ENCODE assay signal across 29 mouse cellular contexts in genomic region chr2:135686692-135687091, GRCm38 (mm10). TPM values are rescaled to one million over a fixed set of nuclear protein-coding genes. Genes with fewer than 3 reads are reported as not detected.
DNase-seq lines count a peak whose midpoint lies in the region; ATAC-seq and TF ChIP-seq lines count a peak whose summit lies in the region.
"Had no signal": no experiment of that assay in that cellular context is flagged by ENCODE, and none has a peak within 500 bp of the region (broad histone marks: within the 10 kb centered on the region; RNA-seq: fewer than 3 reads in every experiment).

No protein-coding gene starts in this region.

- TF ChIP-seq CTCF in kidney, adult 2 months (conservative IDR thresholded peaks at IDR 0.05; ENCODE audit: insufficient read depth, insufficient read length, low read depth, low read length): no peak
- no peak for TF ChIP-seq CTCF in stomach, postnatal 0 days (IDR thresholded peaks at IDR 0.05; ENCODE audit: low read depth)

- ATAC-seq in stomach, embryonic 14.5 days (ENCODE audit: insufficient number of reproducible peaks, insufficient read depth, low FRiP score, low read depth): no peak
- no peak for ATAC-seq in stomach, postnatal 0 days (ENCODE audit: low FRiP score, low TSS enrichment)
- no peak for ATAC-seq in midbrain, embryonic 14.5 days (ENCODE audit: low FRiP score, low TSS enrichment)
- ATAC-seq: forebrain, postnatal 0 days; inflammation-experienced regulatory T-cells, adult 6 months had no signal

- H3K4me2 ChIP-seq in stomach, embryonic 14.5 days (replicated peaks; ENCODE audit: low read depth, low read length): no peak overlapping the region
- no peak overlapping the region for H3K4me2 ChIP-seq in stomach, postnatal 0 days (replicated peaks; ENCODE audit: low read depth)
- H3K4me2 ChIP-seq in midbrain, embryonic 14.5 days (ENCODE audit: low read length): no peak overlapping the region
- H3K4me2 ChIP-seq: embryonic facial prominence, embryonic 15.5 days; forebrain, embryonic 12.5 days; heart, embryonic 13.5 days; hindbrain, embryonic 15.5 days; lung, embryonic 15.5 days; midbrain, embryonic 12.5 days had no signal

- TF ChIP-seq EP300 in stomach, postnatal 0 days (optimal IDR thresholded peaks at IDR 0.05): no peak

- no peak for TF ChIP-seq POLR2A in kidney, adult 2 months (IDR thresholded peaks at IDR 0.05; ENCODE audit: low read depth, low read length)

- no peak overlapping the region for H3K4me3 ChIP-seq in kidney, adult 2 months (ENCODE audit: insufficient read depth, low read depth, low read length)
- H3K4me3 ChIP-seq in stomach, embryonic 14.5 days (ENCODE audit: low read depth, low read length): no peak overlapping the region
- no peak overlapping the region for H3K4me3 ChIP-seq in stomach, postnatal 0 days (ENCODE audit: low read depth, low read length)
- H3K4me3 ChIP-seq in midbrain, embryonic 14.5 days (replicated peaks; ENCODE audit: low read depth, low read length): no peak overlapping the region
- H3K4me3 ChIP-seq: embryonic facial prominence, embryonic 10.5 days; embryonic facial prominence, embryonic 15.5 days; forebrain, embryonic 12.5 days; heart, embryonic 13.5 days; hindbrain, embryonic 10.5 days; hindbrain, embryonic 15.5 days; lung, embryonic 15.5 days; megakaryocyte, embryonic 14.5 days; midbrain, embryonic 12.5 days had no signal

- H3K36me3 ChIP-seq in kidney, adult 2 months (ENCODE audit: control insufficient read depth, insufficient read depth, low read length): no peaks in the 10 kb centered on the region
- H3K36me3 ChIP-seq in stomach, embryonic 14.5 days (ENCODE audit: control insufficient read depth, insufficient read depth, low read length): no peaks in the 10 kb centered on the region
- no peaks in the 10 kb centered on the region for H3K36me3 ChIP-seq in stomach, postnatal 0 days (ENCODE audit: control insufficient read depth, insufficient read depth, low read length)
- H3K36me3 ChIP-seq in midbrain, embryonic 14.5 days (ENCODE audit: control insufficient read depth, insufficient read depth, low read length): no peaks in the 10 kb centered on the region
- H3K36me3 ChIP-seq: embryonic facial prominence, embryonic 10.5 days; embryonic facial prominence, embryonic 15.5 days; forebrain, embryonic 12.5 days; heart, embryonic 13.5 days; hindbrain, embryonic 10.5 days; hindbrain, embryonic 15.5 days; lung, embryonic 15.5 days; midbrain, embryonic 12.5 days had no signal

- H3K9ac ChIP-seq in stomach, embryonic 14.5 days (replicated peaks; ENCODE audit: low read depth, low read length): no peak overlapping the region
- H3K9ac ChIP-seq in stomach, postnatal 0 days (ENCODE audit: low read length): no peak overlapping the region
- H3K9ac ChIP-seq in midbrain, embryonic 14.5 days (replicated peaks; ENCODE audit: low read length): no peak overlapping the region
- H3K9ac ChIP-seq: embryonic facial prominence, embryonic 15.5 days; forebrain, embryonic 12.5 days; forebrain, postnatal 0 days; heart, embryonic 13.5 days; hindbrain, embryonic 15.5 days; liver, embryonic 14.5 days; lung, embryonic 15.5 days; midbrain, embryonic 12.5 days had no signal

- H3K9me3 ChIP-seq in stomach, embryonic 14.5 days (ENCODE audit: control insufficient read depth, low read depth, low read length): no peaks in the 10 kb centered on the region
- H3K9me3 ChIP-seq in stomach, postnatal 0 days (ENCODE audit: control insufficient read depth, low read length): no peaks in the 10 kb centered on the region
- no peaks in the 10 kb centered on the region for H3K9me3 ChIP-seq in midbrain, embryonic 14.5 days (ENCODE audit: control insufficient read depth, low read length)
- H3K9me3 ChIP-seq: embryonic facial prominence, embryonic 10.5 days; embryonic facial prominence, embryonic 15.5 days; forebrain, embryonic 12.5 days; heart, embryonic 13.5 days; hindbrain, embryonic 10.5 days; hindbrain, embryonic 15.5 days; lung, embryonic 15.5 days; midbrain, embryonic 12.5 days had no signal

- no peaks in the 10 kb centered on the region for H3K4me1 ChIP-seq in kidney, adult 2 months (ENCODE audit: control insufficient read depth, insufficient read depth, low read length)
- H3K4me1 ChIP-seq in stomach, embryonic 14.5 days (ENCODE audit: control insufficient read depth, insufficient read depth, low read length): no peaks in the 10 kb centered on the region
- no peaks in the 10 kb centered on the region; the same call in 1 of the 2 replicates for H3K4me1 ChIP-seq in stomach, postnatal 0 days (replicated peaks; ENCODE audit: control insufficient read depth, insufficient read depth)
- H3K4me1 ChIP-seq in midbrain, embryonic 14.5 days (ENCODE audit: control insufficient read depth, insufficient read depth, low read length): no peaks in the 10 kb centered on the region
- H3K4me1 ChIP-seq: embryonic facial prominence, embryonic 15.5 days; forebrain, embryonic 12.5 days; hindbrain, embryonic 10.5 days; midbrain, embryonic 12.5 days had no signal

- H3K27me3 ChIP-seq in kidney, adult 2 months (replicated peaks; ENCODE audit: control insufficient read depth, insufficient read depth, low read length): no peaks in the 10 kb centered on the region
- no peaks in the 10 kb centered on the region for H3K27me3 ChIP-seq in stomach, embryonic 14.5 days (ENCODE audit: control insufficient read depth, insufficient read depth, low read length)
- no peaks in the 10 kb centered on the region for H3K27me3 ChIP-seq in stomach, postnatal 0 days (ENCODE audit: control insufficient read depth, insufficient read depth, low read length)
- no peaks in the 10 kb centered on the region for H3K27me3 ChIP-seq in midbrain, embryonic 14.5 days (ENCODE audit: control insufficient read depth, insufficient read depth, low read length)
- H3K27me3 ChIP-seq: embryonic facial prominence, embryonic 15.5 days; forebrain, embryonic 12.5 days; heart, embryonic 13.5 days; hindbrain, embryonic 15.5 days; lung, embryonic 15.5 days; megakaryocyte, embryonic 14.5 days; midbrain, embryonic 12.5 days had no signal

- DNase-seq in kidney, adult 2 months: peak; percentile 56
- no peak for DNase-seq in kidney, adult 18-20 months
- no peak for DNase-seq in stomach, postnatal 0 days (ENCODE audit: low spot score)
- DNase-seq in kidney, postnatal 14 days: peak; percentile 61
- no peak for DNase-seq in midbrain, embryonic 14.5 days
- no peak for DNase-seq in adrenal gland, adult 18-20 months (ENCODE audit: low spot score in 2 of 2)
- DNase-seq: adrenal gland, adult 2 months; B cell, adult 2 months; cerebellum, adult 18-20 months; cerebellum, postnatal 14 days; forebrain, postnatal 0 days; gastrocnemius, postnatal 25 days; heart, postnatal 10 days; layer of hippocampus, adult 9-11 months; liver; lung, postnatal 36 days; thymus, postnatal 25 days had no signal

- WGBS in kidney, adult 2 months: 62% methylated on average over 4 of the region's 4 CpGs
- WGBS in stomach, embryonic 14.5 days: 35% methylated on average over 4 of the region's 4 CpGs
- 40% methylated on average over 4 of the region's 4 CpGs for WGBS in stomach, postnatal 0 days
- WGBS in midbrain, embryonic 14.5 days: 97% methylated on average over 4 of the region's 4 CpGs

- H3K27ac ChIP-seq in kidney, adult 2 months (ENCODE audit: insufficient read depth, low read depth, low read length): no peak overlapping the region
- H3K27ac ChIP-seq in stomach, embryonic 14.5 days (ENCODE audit: low read length): peak overlapping the region; percentile 2; the same call in 1 of the 2 replicates
- no peak overlapping the region for H3K27ac ChIP-seq in stomach, postnatal 0 days (replicated peaks)
- no peak overlapping the region for H3K27ac ChIP-seq in midbrain, embryonic 14.5 days (replicated peaks; ENCODE audit: low read depth, low read length)
- H3K27ac ChIP-seq: embryonic facial prominence, embryonic 10.5 days; embryonic facial prominence, embryonic 15.5 days; forebrain, embryonic 12.5 days; heart, embryonic 13.5 days; hindbrain, embryonic 10.5 days; hindbrain, embryonic 15.5 days; liver, embryonic 14.5 days; lung, embryonic 15.5 days; midbrain, embryonic 12.5 days had no signal

RNA-seq across cellular contexts. Expression of gene Plcb4, which starts 27.9 kb away (rescaled TPM):
- 5.1 and 6.1 TPM in 2 replicates for polyA plus RNA-seq in kidney, adult 2 months (2012; rRNA removed)
- 45.9 and 51.4 TPM in 2 replicates for polyA plus RNA-seq in stomach, embryonic 14.5 days (2014; fragmentation: Nextera tagmentation; extraction: Ambion mirVana)
- polyA plus RNA-seq in stomach, postnatal 0 days (2015; fragmentation: Nextera tagmentation; extraction: Ambion mirVana): 12.9 and 14.4 TPM in 2 replicates
- 51.3 and 52.4 TPM in 2 replicates for polyA plus RNA-seq in midbrain, embryonic 14.5 days (2014; fragmentation: Nextera tagmentation; extraction: Ambion mirVana)
- 10 to 100 TPM; 37.2 to 40.1 TPM for total RNA-seq in adrenal gland, adult 18-20 months (2021)

Comparison
In these comparisons a context has a peak if more than half of its experiments do, and no peak if none do; other contexts are left out.
1. DNase-seq: peak in kidney, adult 2 months (single experiment) and kidney, postnatal 14 days (single experiment); none in kidney, adult 18-20 months (single experiment), stomach, postnatal 0 days (single experiment), midbrain, embryonic 14.5 days (single experiment) and adrenal gland, adult 18-20 months (0 of 2).